Mouse (Mus musculus) hindbrain, embryonic 14.5 days (tissue): ENCODE results near the gene Sh3gl1. TPM values are rescaled to one million over a fixed set of nuclear protein-coding genes. Genes with fewer than 3 reads are reported as not detected.

Experiments
- ATAC-seq: fragments of 200-750 bp; cut with Nextera tagmentation; 2 replicates; pipeline ENCODE4 v1.8.0; 2017; ENCODE audit warnings: moderate number of reproducible peaks, mild to moderate bottlenecking, moderate TSS enrichment, moderate library complexity; ENCODE audit not compliant: low FRiP score
- DNase-seq: peaks from one replicate; pipeline ENCODE4 v3.0.0-alpha.2; 2015; ENCODE audit warnings: low spot score
- H3K27ac ChIP-seq: fragments of 300-500 bp; sonication (generic); 2 replicates; pipeline ENCODE4 v1.5.1; 2014; ENCODE audit warnings: mild to moderate bottlenecking, moderate library complexity
- H3K27me3 ChIP-seq: fragments of 300-500 bp; sonication (generic); 2 replicates; pipeline ENCODE4 v1.6.1; 2014; ENCODE audit warnings: mild to moderate bottlenecking, low read length, mixed read lengths; ENCODE audit not compliant: control insufficient read depth, insufficient read depth
- H3K36me3 ChIP-seq: fragments of 300-500 bp; sonication (generic); replicated peaks from 2 replicates; pipeline ENCODE4 v1.6.1; 2014; ENCODE audit not compliant: control insufficient read depth, insufficient read depth
- H3K4me1 ChIP-seq: fragments of 300-500 bp; sonication (generic); replicated peaks from 2 replicates; pipeline ENCODE4 v1.6.1; 2014; ENCODE audit warnings: antibody characterized with exemption, low read length, mixed read lengths; ENCODE audit not compliant: control insufficient read depth, insufficient read depth
- H3K4me2 ChIP-seq: fragments of 300-500 bp; sonication (generic); replicated peaks from 2 replicates; pipeline ENCODE4 v1.6.1; 2014; ENCODE audit warnings: mild to moderate bottlenecking, moderate library complexity
- H3K4me3 ChIP-seq: fragments of 300-500 bp; sonication (generic); replicated peaks from 2 replicates; pipeline ENCODE4 v1.5.1; 2014; ENCODE audit warnings: mild to moderate bottlenecking, low read length
- H3K9ac ChIP-seq: fragments of 300-500 bp; sonication (generic); 2 replicates; pipeline ENCODE4 v1.6.1; 2014
- H3K9me3 ChIP-seq: fragments of 300-500 bp; sonication (generic); 2 replicates; pipeline ENCODE4 v1.6.1; 2016; ENCODE audit warnings: low read length; ENCODE audit not compliant: control insufficient read depth
- WGBS: fragments of 180-500 bp; shearing (Covaris S2); extraction: QIAGEN DNeasy Blood & Tissue Kit; methylation state at CpG from one replicate; pipeline ENCODE4 v1.1.7; 2014; 5-methylcytosine and 5-hydroxymethylcytosine counted together
- polyA plus RNA-seq: library from polyadenylated mRNA; unstranded; fragments of >200 nt; fragmentation: Nextera tagmentation; extraction: Ambion mirVana; gene quantifications from 2 replicates; pipeline ENCODE4 v1.2.1, GENCODE M21; 2014

Sh3gl1 gene
- polyA plus RNA-seq, 1 experiment from 2014 or later = 91.1 TPM

DNA sequence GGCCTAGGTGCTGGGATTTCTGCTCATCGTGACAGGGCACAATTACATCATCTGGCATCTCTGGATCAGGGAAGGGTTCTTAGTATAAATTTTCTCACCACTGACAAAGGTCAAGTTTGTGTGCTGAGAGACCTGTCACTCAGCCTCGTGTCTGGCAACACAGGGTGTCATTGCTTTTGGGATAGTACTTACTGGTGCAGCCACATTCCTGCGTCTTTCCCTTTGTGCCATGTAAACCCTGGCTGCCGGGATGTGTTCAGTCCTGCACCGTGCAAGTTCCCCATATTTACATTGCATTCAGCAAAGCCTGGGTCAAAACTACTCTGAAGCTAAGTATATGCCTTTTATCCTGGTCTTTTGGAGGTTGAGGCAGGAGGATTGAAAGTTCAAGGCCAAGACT, 14.9 kb upstream of the Sh3gl1 start:
- Histone ChIP-seq H3K4me2 (no peak overlapping the region), H3K27me3 (no peaks in the 10 kb centered on the region), H3K9me3 (no peaks in the 10 kb centered on the region), H3K27ac (no peak overlapping the region), H3K9ac (no peak overlapping the region), H3K36me3 (peaks cover 14% of the 10 kb centered on the region; the same call in 1 of the 2 replicates), H3K4me1 (no peaks in the 10 kb centered on the region), H3K4me3 (no peak overlapping the region)
- 90% methylated on average over 5 of the region's 5 CpGs for WGBS
- DNase-seq (no peak), ATAC-seq (no peak)

- Histone ChIP-seq H3K4me1 (peaks cover 9% of the 10 kb centered on the region; the same call in 1 of the 2 replicates), H3K27ac (no peak overlapping the region), H3K4me3 (peak overlapping the region; percentile 61), H3K4me2 (peak overlapping the region; percentile 90), H3K9ac (peak overlapping the region; percentile 59), H3K36me3 (no peaks in the 10 kb centered on the region), H3K27me3 (no peaks in the 10 kb centered on the region), H3K9me3 (no peaks in the 10 kb centered on the region)
- 3% methylated on average over 12 of the region's 12 CpGs for WGBS
- no peak for DNase-seq
- no peak for ATAC-seq
These were observed 4.4 kb upstream of the Sh3gl1 start for GRCm38 (mm10) chr17:56040857-56041163.

DNA sequence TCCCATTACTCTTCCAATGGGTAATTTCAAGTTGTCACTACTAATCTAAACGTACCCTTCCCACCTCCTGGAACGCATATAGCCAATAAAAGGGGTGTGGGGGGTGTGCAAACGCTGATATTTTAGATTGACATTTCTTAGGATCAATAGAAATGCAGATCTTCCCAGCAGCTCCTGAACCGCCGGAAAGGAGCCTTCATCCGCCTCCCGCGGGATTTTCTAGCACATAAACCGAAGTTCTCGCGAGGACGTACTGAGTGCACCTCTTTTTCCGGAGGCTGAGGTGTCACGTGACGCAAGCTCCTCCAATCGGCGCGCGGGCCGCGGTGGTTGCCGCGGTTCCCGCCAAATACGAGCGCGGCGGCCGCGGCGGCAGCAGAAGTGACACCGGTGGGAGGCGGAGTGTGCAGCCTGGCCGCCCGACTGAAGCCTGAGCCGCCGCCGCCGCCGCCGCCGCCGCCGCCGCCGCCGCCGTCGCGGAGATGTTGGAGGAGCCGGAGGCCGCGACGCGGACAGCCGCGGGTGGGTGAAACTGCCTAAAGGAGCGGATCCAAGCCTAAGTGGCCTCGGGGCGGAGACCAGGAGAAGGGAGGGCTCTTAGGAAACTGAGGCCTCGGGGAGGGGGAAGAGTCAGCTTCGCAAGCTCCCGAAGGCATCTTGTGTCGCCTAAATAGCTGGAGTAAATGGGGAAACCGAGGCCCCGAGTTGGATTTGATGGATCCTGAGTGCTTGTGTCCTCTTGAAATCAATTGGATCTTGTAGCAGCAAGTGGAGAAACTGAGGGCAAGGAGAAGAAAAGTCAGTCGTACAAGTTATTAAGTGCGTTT, 3.8 kb upstream of the Sh3gl1 start, which contains the start of gene Chaf1a:
Gene Chaf1a (plus strand): TSS at position 410 of the 827 bp plus-strand sequence.
- peaks cover 14% of the 10 kb centered on the region; the same call in 1 of the 2 replicates for H3K4me1 ChIP-seq
- H3K36me3 ChIP-seq = no peaks in the 10 kb centered on the region
- H3K27ac ChIP-seq = peak within 1 kb of the TSS; percentile 59
- H3K9me3 ChIP-seq = no peaks in the 10 kb centered on the region
- peak within 1 kb of the TSS; percentile 90 for H3K4me2 ChIP-seq
- peak within 1 kb of the TSS; percentile 59 for H3K9ac ChIP-seq
- DNase-seq = peak; percentile 99
- no peaks in the 10 kb centered on the region for H3K27me3 ChIP-seq
- peak within 1 kb of the TSS; percentile 61 for H3K4me3 ChIP-seq
- under 1% methylated on average over 68 of the region's 68 CpGs for WGBS
- ATAC-seq = peak; percentile 87

DNA sequence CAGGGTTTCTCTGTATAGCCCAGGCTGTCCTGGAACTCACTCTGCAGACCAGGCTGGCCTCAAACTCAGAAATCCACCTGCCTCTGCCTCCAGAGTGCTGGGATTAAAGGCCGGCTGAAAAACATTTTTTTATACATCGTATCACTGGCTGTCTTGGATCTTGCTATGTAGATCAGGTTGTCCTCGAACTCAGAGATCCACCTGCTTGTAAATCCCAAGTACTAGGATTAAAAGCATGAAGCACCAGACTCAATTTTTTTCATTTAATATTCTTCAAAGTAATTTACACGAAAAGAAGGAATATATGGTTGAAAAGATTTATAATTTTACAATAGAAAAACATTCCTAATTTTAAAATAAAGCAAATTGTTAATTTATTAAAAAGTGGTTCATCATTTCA, 2.9 kb upstream of the Sh3gl1 start:
- WGBS = 81% methylated on average over 4 of the region's 4 CpGs
- no peaks in the 10 kb centered on the region for H3K27me3 ChIP-seq
- no peak for DNase-seq
- peaks cover 19% of the 10 kb centered on the region; the same call in 1 of the 2 replicates for H3K4me1 ChIP-seq
- H3K27ac ChIP-seq = no peak overlapping the region
- H3K36me3 ChIP-seq = peaks cover 5% of the 10 kb centered on the region
- peak overlapping the region; percentile 61 for H3K4me3 ChIP-seq
- no peak overlapping the region for H3K9ac ChIP-seq
- no peaks in the 10 kb centered on the region for H3K9me3 ChIP-seq
- ATAC-seq = no peak
- H3K4me2 ChIP-seq = peak overlapping the region; percentile 90; the same call in 1 of the 2 replicates

DNA sequence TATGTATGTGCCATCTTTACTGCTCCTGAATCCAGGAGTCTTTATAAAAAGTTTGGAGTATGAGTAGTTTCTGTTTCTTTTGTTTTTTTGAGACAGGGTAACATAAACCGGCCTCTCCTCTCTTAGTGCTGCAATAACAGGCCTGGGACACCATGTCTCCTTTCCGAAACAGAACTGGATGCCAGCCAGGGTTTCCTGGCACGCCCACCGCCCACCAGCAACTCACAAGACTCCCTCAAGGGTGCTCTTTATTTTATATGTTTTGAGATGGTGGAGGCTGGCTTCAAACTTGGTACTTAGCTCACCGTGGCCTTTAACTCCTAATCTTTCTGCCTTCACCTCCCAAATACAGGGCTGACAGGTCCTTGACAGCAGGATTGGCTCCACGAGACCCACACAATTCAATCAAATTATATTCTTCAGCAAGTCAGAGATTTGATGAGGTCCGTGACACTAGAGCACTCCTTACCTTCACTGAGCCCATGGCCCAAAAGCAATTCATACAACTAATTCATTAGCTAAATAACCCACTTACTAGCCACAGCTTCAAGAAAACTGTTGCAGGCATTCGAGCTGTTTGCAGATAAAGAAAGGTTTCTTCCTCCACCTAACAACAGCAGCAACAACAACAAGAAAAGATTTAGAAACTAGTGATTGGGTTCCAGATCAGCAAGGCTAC, 2.3 kb upstream of the Sh3gl1 start:
- ATAC-seq (no peak), DNase-seq (no peak)
- 88% methylated on average over 8 of the region's 8 CpGs for WGBS
- Histone ChIP-seq H3K4me3 (no peak overlapping the region), H3K9ac (no peak overlapping the region), H3K27ac (no peak overlapping the region), H3K4me1 (peaks cover 19% of the 10 kb centered on the region; the same call in 1 of the 2 replicates), H3K36me3 (peaks cover 11% of the 10 kb centered on the region), H3K27me3 (no peaks in the 10 kb centered on the region), H3K9me3 (no peaks in the 10 kb centered on the region), H3K4me2 (no peak overlapping the region)

GRCm38 (mm10) chr17:56036901-56037287, 459 bp upstream of the Sh3gl1 start:
- H3K27me3 ChIP-seq = no peaks in the 10 kb centered on the region
- H3K4me3 ChIP-seq = peak overlapping the region; percentile 94; the same call in 1 of the 2 replicates
- WGBS = 37% methylated on average over 13 of the region's 13 CpGs
- peaks cover 27% of the 10 kb centered on the region for H3K36me3 ChIP-seq
- peaks cover 19% of the 10 kb centered on the region; the same call in 1 of the 2 replicates for H3K4me1 ChIP-seq
- DNase-seq (no peak), ATAC-seq (peak; percentile 23)
- H3K9me3 ChIP-seq = no peaks in the 10 kb centered on the region
- no peak overlapping the region for H3K27ac ChIP-seq
- peak overlapping the region; percentile 61 for H3K4me2 ChIP-seq
- H3K9ac ChIP-seq = peak overlapping the region; percentile 18

DNA sequence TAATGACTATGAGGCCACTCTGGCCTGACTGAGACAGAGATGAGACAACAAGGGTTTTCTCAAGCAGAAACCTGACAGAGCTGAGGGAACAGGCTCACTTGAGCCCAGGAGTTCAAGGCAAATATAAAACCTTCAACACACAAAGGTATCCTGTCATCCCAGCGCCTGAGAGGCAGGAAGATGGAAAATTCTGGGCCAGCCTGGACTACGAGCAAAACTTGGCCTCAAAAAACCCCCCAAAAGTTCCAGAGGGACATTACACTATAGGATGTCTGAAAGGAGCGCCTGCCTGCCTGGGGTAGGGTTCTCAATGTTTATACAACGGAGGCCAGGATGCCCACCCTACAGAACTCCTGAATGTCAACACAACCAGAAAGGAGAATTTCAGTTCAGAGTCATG, 1.2 kb downstream of the Sh3gl1 start:
- H3K4me1 ChIP-seq = peaks cover 12% of the 10 kb centered on the region; the same call in 1 of the 2 replicates

GRCm38 (mm10) chr17:56034726-56035100, 1.7 kb downstream of the Sh3gl1 start:
- Histone ChIP-seq H3K4me3 (peak overlapping the region; percentile 94; the same call in 1 of the 2 replicates), H3K4me2 (peak overlapping the region; percentile 61), H3K4me1 (peaks cover 12% of the 10 kb centered on the region; the same call in 1 of the 2 replicates), H3K27ac (no peak overlapping the region), H3K36me3 (peaks cover 28% of the 10 kb centered on the region), H3K9ac (0 out of 2 replicates have a peak overlapping the region, but pooled peaks have one; percentile 94), H3K9me3 (no peaks in the 10 kb centered on the region), H3K27me3 (no peaks in the 10 kb centered on the region)
- DNase-seq = no peak
- no peak for ATAC-seq
- WGBS = 95% methylated on average over 6 of the region's 6 CpGs

More for the DNA sequence above, 1.2 kb downstream of the Sh3gl1 start:
- DNase-seq (no peak), ATAC-seq (no peak)
- 83% methylated on average over 4 of the region's 4 CpGs for WGBS
- Histone ChIP-seq H3K4me3 (peak overlapping the region; percentile 94), H3K27me3 (no peaks in the 10 kb centered on the region), H3K27ac (no peak overlapping the region), H3K9me3 (no peaks in the 10 kb centered on the region), H3K36me3 (peaks cover 28% of the 10 kb centered on the region), H3K4me2 (peak overlapping the region; percentile 61), H3K9ac (peak overlapping the region; percentile 94)

DNA sequence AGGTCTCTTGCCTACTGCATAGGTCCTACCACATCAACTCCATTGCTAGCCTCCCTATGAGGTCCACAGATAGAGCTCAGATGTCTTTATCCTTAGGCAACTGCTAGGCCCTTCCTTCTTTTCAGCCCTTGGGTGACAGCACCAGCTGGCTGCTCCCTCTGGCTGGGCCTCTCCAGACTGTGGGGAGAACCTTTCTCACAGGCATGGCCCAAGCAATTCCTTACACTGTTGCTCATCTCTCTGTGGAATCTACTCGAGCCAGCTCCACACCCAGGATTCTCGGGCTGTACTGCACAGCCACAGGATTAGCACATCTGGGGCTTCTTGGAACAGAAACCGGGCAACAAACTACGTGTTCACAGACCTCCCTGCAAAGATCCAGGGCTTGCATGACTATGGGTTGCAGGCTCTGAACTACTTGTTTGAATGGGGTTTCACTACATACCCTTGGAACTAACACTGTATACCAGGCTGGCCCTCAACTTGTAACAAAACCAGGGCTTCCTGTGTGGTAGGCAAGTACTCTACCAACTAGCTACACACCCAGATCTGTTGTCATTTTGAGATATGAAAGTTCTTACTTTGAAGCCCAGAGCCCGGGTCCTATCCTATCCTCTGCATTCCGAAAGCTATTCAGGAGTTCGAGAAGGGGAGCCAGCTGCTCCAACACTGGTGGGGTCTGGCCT, 2.3 kb downstream of the Sh3gl1 start:
- H3K9ac ChIP-seq = no peak overlapping the region
- ATAC-seq (no peak), DNase-seq (no peak)
- H3K36me3 ChIP-seq = peaks cover 29% of the 10 kb centered on the region
- no peaks in the 10 kb centered on the region for H3K27me3 ChIP-seq
- H3K4me3 ChIP-seq = no peak overlapping the region
- 91% methylated on average over 7 of the region's 7 CpGs for WGBS
- peaks cover 12% of the 10 kb centered on the region; the same call in 1 of the 2 replicates for H3K4me1 ChIP-seq
- H3K4me2 ChIP-seq = 0 out of 2 replicates have a peak overlapping the region, but pooled peaks have one; percentile 61
- H3K27ac ChIP-seq = no peak overlapping the region
- H3K9me3 ChIP-seq = no peaks in the 10 kb centered on the region
